Mouse (Mus musculus) thymus, postnatal 10 days (tissue): ENCODE measurements around the gene Ptcd2.
A peak's percentile ranks its signal among the peaks of the same experiment; 100 is the strongest.
"Not testable (repeated sequence)": the region's sequence is repeated elsewhere in the genome, so short reads cannot be mapped to it uniquely, and the experiment has no call there.

ENCODE experiments used
- DNase-seq, 2 experiments: peaks; one replicate each; pipeline ENCODE4 v3.0.0; 2021; ENCODE audit warnings: low spot score in 2 of 2

The Ptcd2 gene

DNA sequence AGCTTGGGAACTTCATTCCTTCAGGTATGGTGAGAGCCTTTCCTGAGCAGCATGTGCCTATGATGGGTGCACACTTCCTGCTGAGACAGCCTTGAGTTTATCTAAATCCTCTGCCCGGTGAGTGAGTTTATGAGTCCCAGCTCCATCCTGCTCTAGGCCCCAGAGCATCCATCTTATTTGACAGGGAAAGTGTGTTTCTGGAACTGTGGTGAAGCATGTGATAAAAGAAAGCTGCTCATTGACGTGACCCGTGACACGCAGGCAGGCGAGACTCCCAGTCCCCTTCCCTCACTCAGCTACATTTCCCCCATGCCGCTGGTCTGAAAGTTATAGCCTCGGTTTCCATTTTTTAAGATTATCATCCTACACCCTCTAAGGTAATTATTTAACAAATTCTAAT lies 11.4 kb upstream of the Ptcd2 start:
- DNase-seq, result no peak

DNA sequence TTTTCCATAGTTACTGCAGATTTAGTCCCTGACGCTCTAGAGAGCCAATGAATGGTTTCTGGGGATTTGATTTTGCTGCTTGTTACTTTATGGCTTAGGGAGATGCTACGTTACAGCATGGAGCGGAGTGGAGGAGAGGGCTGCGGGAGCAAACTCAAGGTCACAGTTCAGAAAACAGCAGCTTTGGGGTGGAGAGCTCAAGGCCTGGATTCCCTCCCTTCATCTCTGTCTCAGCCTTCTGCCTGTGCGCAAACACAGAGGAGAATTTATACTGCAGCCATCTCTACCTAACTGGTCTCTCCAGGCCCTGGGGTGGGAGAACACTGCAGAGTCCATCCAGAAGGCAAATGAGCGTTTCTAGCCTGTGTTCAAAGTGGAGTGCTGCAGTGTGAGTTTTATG lies 10.6 kb upstream of the Ptcd2 start:
- DNase-seq, result no peak

DNA sequence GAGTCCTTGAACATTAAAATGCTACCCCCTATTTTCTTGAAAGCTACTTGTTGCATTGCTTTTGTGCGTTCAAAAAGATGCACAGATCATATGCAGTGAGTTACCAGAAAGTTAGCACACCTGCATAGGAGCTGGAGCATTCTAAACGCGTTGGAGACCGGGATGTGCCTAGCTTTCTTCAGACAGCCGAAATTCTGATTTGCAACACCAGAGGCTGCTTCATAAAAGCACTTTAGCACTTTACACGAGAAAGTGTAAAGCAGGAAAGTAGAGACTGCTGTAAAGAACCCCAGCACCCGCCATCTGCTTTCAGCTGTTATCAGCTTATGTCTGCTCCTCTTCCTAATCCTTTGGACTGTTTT lies 9.0 kb upstream of the Ptcd2 start:
- DNase-seq, result no peak

DNA sequence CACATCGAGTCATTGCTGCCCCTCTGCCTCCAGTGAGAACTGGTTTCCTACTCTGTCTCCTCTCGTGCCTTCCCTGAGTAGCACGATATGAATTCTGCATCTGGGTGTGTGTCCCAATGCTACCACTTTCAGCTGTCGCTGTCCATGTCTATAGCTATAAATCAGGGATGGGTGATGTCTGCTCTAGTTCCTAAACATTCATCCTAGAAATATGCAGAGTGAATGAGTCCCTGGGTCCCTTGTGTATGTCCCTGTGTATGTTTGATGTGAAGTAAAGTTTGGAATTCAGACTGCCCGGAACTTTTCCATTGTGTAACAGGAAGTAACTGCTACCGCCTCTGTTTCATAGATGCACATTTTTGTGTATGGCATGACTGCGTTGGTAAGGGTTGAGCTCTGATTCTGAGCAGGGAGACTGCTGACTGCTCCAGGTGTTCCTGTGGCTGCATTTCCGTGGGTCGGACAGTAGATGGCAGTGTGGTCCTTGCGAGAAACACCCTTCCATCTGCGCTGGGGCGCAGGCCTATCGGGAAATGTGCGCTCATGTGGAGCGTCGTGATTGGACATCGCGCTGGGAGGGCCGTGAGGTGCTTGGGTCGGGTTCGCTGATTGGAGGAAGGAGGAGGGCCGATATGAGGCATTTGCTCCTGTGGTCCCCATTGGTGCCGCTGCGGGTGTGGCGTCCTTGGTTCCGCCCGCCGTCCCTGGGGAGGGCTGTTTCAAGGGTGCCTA lies 8.4 kb upstream of the Ptcd2 start:
- peak; percentile 91 to 93 for DNase-seq

DNA sequence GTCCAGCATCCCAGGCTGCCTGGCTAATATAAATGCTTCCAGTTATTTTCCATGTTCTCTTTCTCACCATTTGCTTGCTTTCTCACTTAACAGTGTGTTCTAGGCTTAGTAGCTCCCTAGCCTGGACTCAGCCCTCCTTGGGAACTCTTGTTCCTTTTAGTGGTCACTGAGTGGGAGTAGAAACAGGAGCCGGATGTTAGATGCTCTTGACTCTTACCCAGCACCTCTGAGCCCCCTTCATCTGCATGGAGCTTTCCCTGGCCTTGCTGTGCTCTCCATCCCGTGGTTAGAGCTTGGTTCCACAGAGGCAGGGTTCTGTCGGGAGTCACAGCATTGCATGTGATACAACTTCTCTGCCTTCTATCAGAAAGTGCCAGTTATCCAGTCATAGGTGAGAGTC lies 7.1 kb upstream of the Ptcd2 start:
- no peak for DNase-seq

DNA sequence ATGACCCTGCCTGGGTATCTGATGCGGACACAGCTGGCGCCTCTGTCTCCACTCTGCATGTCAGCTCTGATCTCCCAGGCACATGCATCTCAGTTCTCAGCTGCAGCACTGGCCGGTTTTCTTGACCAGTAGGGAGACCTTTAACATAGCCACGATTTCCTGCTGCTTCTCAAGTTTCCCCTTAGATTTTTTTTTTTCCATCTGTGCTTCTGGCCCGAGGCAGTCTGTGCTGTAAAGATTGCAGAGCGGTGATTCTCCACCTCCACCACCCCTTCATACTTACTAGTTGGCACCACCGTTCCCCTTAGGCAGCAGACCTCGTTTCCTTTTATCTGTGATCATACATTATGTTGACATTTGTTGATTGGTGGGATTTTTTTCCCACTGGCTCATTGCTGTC lies 6.7 kb upstream of the Ptcd2 start:
- DNase-seq, result no peak

DNA sequence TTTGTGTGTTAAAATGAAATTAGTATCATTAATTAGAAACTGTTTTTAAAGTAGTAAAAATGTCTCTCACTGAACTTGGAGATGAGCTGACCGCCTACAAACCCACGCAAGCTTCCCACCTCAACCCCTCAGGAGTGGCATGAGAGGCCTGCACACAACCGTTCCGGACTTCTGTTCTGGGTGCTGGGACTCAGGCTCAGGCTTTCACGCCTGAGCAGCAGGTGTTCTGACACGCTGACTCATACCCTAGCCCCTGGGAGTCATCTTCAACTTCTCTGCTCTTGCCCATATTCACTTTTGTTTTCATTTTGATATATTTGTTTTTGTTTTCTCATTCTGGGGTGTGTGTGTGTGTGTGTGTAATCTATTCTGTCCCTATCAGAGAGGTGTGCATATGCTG lies 5.5 kb upstream of the Ptcd2 start:
- no peak for DNase-seq

DNA sequence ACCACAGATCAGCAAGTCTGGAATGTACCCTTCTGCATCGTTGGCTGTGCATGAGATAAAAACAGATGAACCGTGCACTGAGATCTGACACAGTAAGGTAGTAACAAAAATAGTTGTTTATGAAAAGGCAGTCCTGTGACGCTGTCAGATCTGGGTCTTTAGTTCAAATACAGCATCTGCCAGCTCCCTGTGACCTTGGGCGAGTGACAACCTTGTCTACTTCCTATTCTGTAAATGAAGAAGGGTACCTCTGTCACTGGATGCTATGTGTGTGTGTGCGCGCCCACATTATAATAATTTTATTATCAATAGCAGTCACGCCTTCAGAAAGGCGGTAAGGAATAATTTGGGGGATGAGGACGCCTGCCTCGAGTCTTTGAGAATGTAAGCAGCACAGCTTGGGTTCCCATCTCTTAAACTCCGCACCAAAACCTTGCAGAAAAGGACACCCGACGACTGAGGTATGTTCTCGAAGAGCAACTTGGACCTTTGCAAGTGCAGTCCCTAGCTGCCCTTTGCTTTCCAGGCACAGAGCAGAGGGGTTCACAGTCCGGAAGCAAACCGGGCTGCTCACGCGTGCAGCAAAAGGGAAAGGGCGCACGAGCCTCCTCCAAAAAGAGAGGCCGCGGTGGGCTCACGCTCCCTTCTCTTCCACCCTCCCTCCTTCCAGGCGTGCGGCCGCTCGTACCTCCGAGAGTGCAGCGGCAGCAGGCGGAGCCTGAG lies 468 bp downstream of the Ptcd2 start:
- no peak for DNase-seq

DNA sequence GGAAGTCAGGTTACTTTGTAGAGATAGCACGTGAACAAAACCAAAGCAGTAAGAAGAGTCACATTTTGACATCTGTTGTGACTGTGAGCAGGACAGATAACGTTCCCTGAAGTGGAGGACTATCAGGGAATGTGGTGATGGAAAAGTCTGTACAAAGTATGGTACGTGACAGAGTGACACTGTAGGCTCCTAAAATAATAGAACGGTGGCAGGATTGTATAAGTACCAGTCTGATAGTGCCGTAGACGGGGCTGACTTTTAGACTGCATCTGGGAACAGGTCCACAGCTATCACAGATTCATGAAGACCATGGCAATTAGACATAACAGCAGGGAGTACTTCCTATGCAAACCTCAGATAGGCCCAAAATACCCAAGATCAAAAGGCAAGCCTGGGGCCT lies 3.0 kb downstream of the Ptcd2 start:
- DNase-seq, result no peak

DNA sequence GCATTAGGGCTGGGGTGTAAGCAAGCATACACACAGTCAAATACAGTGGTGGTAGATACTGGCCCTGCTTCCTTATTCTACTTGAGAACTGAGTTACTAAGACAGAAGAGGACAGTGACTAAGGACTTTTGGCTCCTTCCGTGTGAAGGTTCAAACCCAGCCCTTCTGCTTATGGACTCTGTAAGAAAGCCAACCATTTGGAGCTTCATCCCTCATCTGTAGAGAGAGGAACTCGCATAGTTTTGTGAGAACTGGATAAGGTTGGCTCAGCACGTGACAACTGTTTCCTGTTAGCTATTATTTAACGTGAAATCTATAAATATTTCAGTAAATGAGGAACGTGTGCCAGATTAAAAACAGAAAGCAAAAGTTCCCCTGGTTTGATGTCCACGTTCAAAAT lies 7.0 kb downstream of the Ptcd2 start:
- DNase-seq, result no peak

DNA sequence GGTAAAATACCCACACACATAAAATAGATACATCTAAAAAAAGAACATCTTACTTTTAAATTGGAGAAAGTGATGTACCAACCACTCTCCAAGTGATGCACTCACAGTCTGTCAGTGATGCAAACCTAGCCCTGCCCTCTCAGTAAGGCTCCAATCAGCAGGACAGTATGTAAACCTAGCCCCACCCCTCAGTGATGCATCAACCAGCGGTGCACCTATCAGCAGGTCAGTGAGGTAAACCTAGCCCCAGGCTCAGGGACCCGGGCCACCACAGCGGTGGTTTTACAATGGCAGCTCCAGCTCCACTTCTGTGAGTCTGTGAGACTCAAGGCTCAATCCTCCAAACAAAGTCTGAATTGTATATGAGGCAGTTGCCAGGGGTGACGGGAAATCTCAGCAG lies 13.2 kb downstream of the Ptcd2 start:
- DNase-seq, result no peak

DNA sequence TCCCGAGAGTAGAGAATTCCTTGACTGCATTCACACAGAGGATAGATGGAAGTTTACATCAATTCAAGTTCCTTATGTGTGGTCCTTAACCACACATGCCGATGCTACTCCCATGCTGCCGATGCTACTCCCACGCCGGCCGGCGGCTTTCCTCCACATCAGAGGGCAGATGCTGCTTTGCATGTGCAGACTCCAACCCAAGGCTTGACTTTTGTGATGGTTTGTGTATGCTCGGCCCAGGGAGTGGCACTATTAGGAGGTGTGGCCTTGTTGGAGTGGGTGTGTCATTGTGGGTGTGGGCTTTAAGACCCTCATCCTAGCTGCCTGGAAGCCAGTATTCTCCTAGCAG lies 20.2 kb downstream of the Ptcd2 start:
- DNase-seq, result not testable (repeated sequence)

DNA sequence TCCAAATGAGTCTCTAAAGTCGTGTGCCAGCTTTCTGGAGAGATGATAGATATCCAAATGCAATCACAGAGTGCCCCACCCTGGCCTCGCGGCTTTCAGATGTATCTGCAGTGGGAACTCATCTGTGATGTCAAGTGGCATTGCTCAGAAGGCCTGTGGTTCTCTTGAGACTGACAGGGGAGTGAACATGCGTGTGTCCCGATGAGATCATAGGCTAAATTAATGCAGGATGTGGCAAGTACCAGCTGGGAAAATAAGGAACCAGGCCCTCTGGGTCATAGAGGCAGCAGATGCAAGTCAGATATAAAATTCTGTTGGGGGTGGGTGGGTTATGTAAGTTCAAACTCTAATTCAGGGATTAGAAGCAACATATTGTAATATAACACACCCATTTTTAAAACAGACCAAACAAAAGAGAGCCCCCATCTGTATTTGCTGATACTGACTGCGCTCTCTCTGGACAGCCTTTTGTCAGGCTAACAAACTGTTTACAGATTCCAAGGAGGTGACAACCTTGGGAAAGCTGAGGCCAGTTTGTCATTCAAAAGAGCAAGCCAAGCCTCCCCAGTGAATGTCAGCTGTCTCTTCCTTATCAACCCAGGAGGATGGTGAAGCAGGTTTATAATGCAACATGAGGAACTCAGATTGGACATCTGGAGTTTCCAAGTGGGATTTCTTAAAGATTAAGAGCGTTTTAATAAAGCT lies 20.7 kb downstream of the Ptcd2 start:
- no peak for DNase-seq

DNA sequence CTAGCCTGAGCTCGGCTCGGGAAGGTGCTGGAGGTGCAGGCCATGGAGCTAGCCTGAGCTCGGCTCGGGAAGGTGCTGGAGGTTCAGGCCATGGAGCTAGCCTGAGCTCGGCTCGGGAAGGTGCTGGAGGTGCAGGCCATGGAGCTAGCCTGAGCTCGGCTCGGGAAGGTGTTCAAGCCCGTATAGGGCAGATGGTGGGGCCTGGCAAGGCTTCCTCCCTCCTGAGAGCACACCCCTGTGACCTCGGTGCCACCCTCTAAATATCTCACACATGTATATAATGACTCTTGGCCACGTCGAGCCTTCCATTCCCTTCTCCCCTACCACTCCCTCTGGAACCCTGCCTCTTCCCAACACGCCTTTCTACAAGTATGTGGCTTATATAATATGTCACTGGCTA lies 21.6 kb downstream of the Ptcd2 start:
- DNase-seq, result not testable (repeated sequence)

DNA sequence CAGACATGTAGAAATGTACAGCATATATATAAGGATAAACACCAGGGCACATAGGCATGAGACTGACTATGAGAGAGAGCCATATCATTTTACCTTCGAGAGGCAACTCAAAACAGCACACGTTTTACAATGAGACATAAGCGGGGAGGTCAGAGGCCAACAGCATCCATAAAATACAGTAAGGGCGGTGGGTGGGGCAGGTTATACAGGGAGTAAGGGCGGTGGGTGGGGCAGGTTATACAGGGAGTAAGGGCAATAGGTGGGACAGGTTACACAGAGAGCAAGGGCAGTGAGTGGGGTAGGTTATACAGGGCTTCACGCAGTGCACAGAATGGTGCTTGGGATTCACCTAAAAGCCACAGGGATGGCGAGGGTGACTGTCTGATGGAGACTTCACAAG lies 24.1 kb downstream of the Ptcd2 start:
- DNase-seq, result no peak

DNA sequence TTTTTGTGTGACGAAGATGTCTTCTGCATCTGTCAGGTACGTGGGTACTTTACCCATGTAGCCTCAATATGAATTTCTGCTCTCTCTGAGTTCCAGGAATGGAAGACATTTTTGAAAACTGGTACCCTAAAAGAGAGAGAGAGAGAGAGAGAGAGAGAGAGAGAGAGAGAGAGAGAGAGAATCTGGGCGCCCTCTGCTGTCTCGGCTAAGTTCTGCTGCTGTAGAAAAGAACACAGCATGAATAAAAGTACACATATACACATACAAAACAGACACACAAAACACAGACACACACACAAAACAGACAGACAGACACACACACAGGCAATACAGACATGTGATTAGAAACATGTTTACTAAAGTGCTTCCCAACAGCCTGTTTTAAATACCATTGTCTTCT lies 27.4 kb downstream of the Ptcd2 start:
- DNase-seq, result no peak

DNA sequence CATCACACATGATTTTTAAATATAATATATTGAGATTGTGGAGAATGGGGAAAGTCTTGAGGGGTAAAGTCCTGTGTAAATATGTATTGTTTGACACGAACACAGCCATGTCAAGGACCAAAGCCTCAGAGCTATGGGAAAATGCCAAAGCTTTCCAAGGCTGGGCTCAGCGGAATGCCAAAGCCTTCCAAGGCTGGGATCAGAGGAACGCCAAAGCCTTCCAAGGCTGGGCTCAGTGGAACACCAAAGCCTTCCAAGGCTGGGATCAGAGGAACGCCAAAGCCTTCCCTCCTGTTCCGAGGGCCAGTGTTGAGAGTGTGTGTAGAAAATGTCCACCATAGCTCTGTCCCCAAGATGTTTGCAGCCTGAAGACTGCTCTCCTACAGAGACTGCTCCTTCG lies 28.1 kb downstream of the Ptcd2 start:
- DNase-seq, result no peak

DNA sequence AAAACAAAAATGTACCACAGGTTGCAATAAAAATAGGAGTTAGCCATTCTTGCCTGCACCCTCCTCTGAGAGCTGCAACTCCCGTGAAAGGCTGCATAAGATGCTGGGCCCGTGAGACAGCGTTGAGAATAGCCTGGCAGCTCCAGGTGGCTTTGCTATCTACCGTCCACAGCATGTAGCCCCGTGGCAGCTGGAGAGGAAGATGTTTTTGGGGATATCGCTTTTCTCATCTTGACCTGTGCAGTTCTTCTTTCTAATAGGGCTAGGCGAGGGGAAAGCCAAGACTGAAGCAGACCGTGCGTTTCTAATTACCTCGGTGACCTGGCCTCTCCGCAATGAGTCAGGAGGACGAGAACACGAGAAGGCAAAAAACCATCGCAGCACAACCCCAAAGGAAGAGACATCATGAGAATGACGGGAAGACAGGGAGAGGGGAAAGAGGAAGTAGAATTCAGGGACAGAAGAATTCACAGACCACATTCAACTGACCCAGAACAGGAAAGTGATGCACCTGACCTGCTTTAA lies 29.8 kb downstream of the Ptcd2 start:
- DNase-seq, result no peak

DNA sequence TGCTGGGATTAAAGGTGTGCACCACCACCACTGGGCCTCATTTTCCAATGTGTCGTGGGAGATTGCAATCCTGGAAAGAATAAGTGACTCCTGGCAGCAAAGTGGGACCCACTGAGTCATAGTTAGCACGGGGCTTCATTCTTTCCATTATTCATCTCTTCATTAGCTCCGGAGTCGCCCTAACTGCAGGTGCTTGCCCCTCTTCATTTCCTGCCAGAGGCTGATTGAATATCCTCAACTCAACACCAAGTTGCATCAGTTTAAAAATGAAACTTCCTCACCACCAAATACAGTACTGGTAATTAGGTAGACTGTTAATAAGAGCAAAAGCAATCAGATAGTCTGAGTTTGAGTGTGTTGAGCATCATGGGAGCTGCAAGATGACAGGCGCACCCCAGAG lies 30.4 kb downstream of the Ptcd2 start:
- DNase-seq, result no peak

DNA sequence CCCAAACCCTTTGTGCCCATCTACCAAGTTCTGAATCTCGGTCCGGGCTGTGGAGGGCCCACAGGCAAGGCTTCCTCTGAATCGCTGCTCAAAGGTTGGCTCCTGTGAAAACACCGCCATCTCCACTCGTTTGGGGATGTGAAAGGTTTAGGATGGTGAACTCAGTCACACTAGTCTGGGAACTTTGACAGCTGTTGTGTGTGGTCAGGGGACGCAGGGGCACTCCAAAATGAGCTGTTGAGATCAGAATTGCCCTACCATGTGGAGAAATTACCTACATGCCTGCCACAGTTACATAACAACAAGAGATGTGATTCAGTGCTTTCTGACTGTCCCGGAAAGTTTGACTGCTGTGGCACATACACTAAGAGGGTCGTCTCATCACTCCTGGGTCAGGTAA lies 36.1 kb downstream of the Ptcd2 start:
- no peak for DNase-seq

DNA sequence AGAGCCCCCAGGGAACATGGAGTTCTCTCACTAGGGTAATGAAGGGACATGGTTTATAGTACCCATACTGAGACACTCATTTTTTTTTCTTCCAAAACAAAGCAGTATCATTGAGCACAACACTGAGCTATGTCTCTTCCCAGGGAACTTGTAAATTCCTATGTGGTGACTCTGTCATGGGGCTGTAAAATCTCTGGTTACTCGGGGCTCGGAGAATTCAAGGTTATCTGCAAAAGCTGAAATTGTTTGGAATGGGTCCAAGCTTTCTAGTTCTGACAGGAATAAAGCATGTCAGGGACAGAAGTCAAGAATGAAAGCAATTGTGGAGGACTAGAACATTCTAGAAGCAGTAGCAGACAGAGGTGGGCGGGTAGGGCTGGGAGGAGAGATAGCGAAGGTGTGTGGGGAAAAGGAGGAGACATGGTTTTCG lies 36.6 kb downstream of the Ptcd2 start:
- DNase-seq, result no peak

DNA sequence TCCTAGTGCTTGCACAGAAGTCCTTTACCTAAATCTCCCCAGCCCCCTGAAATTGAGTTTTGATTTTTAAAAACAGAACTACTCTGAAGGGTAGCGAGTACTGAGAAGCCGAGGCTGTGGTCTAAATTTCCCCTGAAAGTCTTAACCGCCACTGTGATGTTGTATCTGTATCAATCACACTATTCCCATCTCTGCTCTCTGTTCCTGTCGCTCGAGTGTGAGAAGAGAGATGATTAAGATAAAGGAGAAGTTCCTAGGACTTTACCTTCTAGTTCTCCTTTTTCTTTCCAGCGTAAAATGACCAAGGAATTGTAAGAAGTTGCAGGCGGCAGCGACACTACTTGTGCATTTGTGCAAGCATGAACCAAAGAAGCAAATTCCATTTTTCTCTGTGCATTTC lies 38.3 kb downstream of the Ptcd2 start:
- DNase-seq, result no peak

DNA sequence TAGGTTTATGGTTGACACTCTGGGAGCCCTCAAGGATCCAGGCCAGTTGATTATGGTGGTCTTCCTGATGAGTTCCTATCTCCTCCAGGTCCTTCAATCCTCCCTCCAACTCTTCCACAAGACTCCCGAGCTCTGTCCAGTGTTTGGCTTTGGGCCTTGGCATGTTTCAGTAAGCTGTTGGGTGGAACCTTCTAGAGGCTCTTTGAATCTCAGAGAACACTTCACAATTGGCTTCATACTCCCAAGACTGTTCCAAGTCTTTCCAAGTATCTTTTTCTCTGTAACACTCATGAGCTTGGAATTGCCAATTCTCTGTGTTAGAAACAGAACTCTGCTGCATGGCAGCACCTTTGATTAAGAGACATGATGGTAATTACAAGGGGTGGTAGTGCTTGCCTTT lies 39.3 kb downstream of the Ptcd2 start:
- no peak for DNase-seq
